In the genomic region with DNA sequence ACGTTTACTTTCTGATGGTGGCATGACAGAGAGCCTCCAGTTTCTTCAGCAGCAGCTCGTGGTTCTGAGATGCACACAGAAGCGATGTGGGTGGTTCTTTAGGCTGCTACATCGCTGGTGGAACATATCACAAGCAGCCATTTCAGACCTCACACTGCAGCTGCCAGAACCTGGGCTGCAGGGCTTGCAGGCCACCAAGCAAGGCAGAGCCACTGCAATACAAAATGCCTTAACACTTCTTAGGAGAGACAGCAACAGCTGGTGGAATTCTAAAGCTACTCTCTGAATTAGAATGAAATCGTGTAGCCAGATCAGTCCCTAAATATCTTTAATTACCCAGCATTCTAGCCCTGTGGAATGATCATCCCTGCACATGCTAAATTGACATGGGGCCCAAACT, we compare ENCODE assay signal across 16 mouse cellular contexts.
"Had no signal": no experiment of that assay in that cellular context is flagged by ENCODE, and none has a peak within 500 bp of the region (broad histone marks: within the 10 kb centered on the region; RNA-seq: fewer than 3 reads in every experiment).

No protein-coding gene starts in this region.

- H3K4me3 ChIP-seq: layer of hippocampus, adult 2 months; limb, embryonic 13.5 days; liver, embryonic 15.5 days; neural tube, embryonic 13.5 days had no signal

- H3K27ac ChIP-seq: kidney, postnatal 0 days; layer of hippocampus, adult 2 months; limb, embryonic 13.5 days; liver, embryonic 15.5 days; macrophage; neural tube, embryonic 13.5 days had no signal

- DNase-seq: kidney, adult 11 months; kidney, adult 9 months; kidney, postnatal 4 days; midbrain, embryonic 14.5 days; retina, postnatal 1 day; right cerebral cortex, postnatal 4 days; spleen, adult 18-20 months; thymus, adult 18-20 months; thymus, postnatal 14 days had no signal

- H3K36me3 ChIP-seq: limb, embryonic 13.5 days; liver, embryonic 15.5 days; neural tube, embryonic 13.5 days had no signal

- H3K4me2 ChIP-seq: limb, embryonic 13.5 days; liver, embryonic 11.5 days; liver, embryonic 15.5 days; neural tube, embryonic 13.5 days had no signal

- H3K4me1 ChIP-seq: liver, embryonic 15.5 days had no signal
